Comparison of ENCODE assay signal across 12 mouse cellular contexts in the genomic region with DNA sequence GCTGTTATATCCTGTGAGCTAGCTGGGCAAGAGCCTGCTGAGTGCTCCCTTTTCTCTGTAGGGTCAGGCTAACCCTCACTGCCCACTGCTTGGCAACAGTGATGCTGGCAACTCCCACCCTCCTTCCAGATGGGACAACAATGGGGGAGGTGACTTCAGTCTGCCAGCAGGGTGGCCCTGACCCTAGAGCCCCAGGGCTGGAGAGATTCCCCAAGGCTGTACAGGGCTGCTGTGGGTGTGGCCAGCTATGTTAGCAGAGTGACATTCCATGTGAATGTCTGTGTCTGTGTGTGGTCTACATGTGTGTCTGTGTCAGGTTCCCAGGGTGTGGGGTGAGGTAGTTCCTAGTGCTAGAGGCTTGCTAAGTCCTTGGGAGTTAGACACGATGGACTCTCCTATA. TPM values are rescaled to one million over a fixed set of nuclear protein-coding genes. Genes with fewer than 3 reads are reported as not detected.
DNase-seq lines count a peak whose midpoint lies in the region; ATAC-seq and TF ChIP-seq lines count a peak whose summit lies in the region.
"Had no signal": no experiment of that assay in that cellular context is flagged by ENCODE, and none has a peak within 500 bp of the region (broad histone marks: within the 10 kb centered on the region; RNA-seq: fewer than 3 reads in every experiment).

No protein-coding gene starts in this region.

- peak; percentile 45 to 79 for DNase-seq in adrenal gland, adult (ENCODE audit: inconsistent age in 2 of 2, low spot score in 1 of 2)
- no peak for DNase-seq in adrenal gland, adult 8-10 months
- peak; percentile 43 for DNase-seq in kidney, postnatal 0 days (ENCODE audit: low spot score)
- DNase-seq in kidney, postnatal 10 days, result no peak
- peak; percentile 23 for DNase-seq in lung, postnatal 25 days (ENCODE audit: low spot score)
- DNase-seq in layer of hippocampus, adult 18-20 months (ENCODE audit: low spot score in 2 of 2), result no peak
- DNase-seq: midbrain, embryonic 14.5 days had no signal

- peak; percentile 48; the same call in 1 of the 2 replicates for ATAC-seq in kidney, postnatal 0 days (replicated peaks; ENCODE audit: low FRiP score, low read depth)
- ATAC-seq in forebrain, embryonic 15.5 days (replicated peaks), result no peak
- ATAC-seq: intestine, embryonic 16.5 days had no signal

- no peaks in the 10 kb centered on the region for H3K36me3 ChIP-seq in kidney, postnatal 0 days (ENCODE audit: insufficient read depth, low read length)
- H3K36me3 ChIP-seq in forebrain, embryonic 15.5 days, result no peaks in the 10 kb centered on the region

- no peaks in the 10 kb centered on the region for H3K9me3 ChIP-seq in kidney, postnatal 0 days (replicated peaks; ENCODE audit: low read length)
- H3K9me3 ChIP-seq in forebrain, embryonic 15.5 days, result no peaks in the 10 kb centered on the region

- no peak for TF ChIP-seq CTCF in kidney, postnatal 0 days (IDR thresholded peaks at IDR 0.05; ENCODE audit: low read depth)

- no peak overlapping the region for H3K4me2 ChIP-seq in kidney, postnatal 0 days (ENCODE audit: low read length)
- no peak overlapping the region for H3K4me2 ChIP-seq in forebrain, embryonic 15.5 days (replicated peaks)

- WGBS in kidney, postnatal 0 days, result 54% methylated on average over 1 of the region's 1 CpGs
- WGBS in forebrain, embryonic 15.5 days, result 58% methylated on average over 1 of the region's 1 CpGs

- peaks cover 34% of the 10 kb centered on the region for H3K27me3 ChIP-seq in kidney, postnatal 0 days (ENCODE audit: insufficient read depth, low read length)
- peaks cover 60% of the 10 kb centered on the region for H3K27me3 ChIP-seq in forebrain, embryonic 15.5 days

- no peak overlapping the region for H3K27ac ChIP-seq in kidney, postnatal 0 days
- H3K27ac ChIP-seq in brown adipose tissue, adult 24 weeks (replicated peaks; ENCODE audit: low read depth, low read length), result peak overlapping the region; percentile 89
- no peak overlapping the region for H3K27ac ChIP-seq in forebrain, embryonic 15.5 days (replicated peaks)

- H3K9ac ChIP-seq in kidney, postnatal 0 days (ENCODE audit: low read depth, low read length), result no peak overlapping the region
- H3K9ac ChIP-seq in forebrain, embryonic 15.5 days (replicated peaks), result no peak overlapping the region

- peaks cover 21% of the 10 kb centered on the region for H3K4me1 ChIP-seq in kidney, postnatal 0 days (replicated peaks; ENCODE audit: insufficient read depth, low read length)
- H3K4me1 ChIP-seq in brown adipose tissue, adult 24 weeks (ENCODE audit: control insufficient read depth, insufficient read depth, insufficient read length, low read length), result peaks cover 29% of the 10 kb centered on the region
- H3K4me1 ChIP-seq in forebrain, embryonic 15.5 days, result peaks cover 25% of the 10 kb centered on the region

- H3K4me3 ChIP-seq in kidney, postnatal 0 days (replicated peaks; ENCODE audit: low read depth, low read length), result no peak overlapping the region
- peak overlapping the region; percentile 1; the same call in 1 of the 2 replicates for H3K4me3 ChIP-seq in brown adipose tissue, adult 24 weeks (ENCODE audit: insufficient read depth, low read depth, low read length)
- no peak overlapping the region for H3K4me3 ChIP-seq in forebrain, embryonic 15.5 days

RNA-seq across cellular contexts. Expression of a gene that starts 2.1 kb away (rescaled TPM):
- 10 to 100 TPM; 19.1 to 36.7 (median 32.9) TPM for total RNA-seq in adrenal gland, adult 8-10 months (2022)
- polyA plus RNA-seq in kidney, postnatal 0 days (2015; fragmentation: Nextera tagmentation; extraction: Ambion mirVana), result 56.6 and 62.2 TPM in 2 replicates
- 12.8 and 22.2 TPM in 2 replicates for polyA plus RNA-seq in brown adipose tissue, adult 24 weeks (2012; ENCODE audit: insufficient read depth, insufficient read length, missing spikeins)
- total RNA-seq in layer of hippocampus, adult 18-20 months (2021), result 10 to 100 TPM; 11.3 to 12.6 TPM
- polyA plus RNA-seq in forebrain, embryonic 15.5 days (2015; fragmentation: Nextera tagmentation; extraction: Ambion mirVana), result 12.9 and 14.7 TPM in 2 replicates

RNA-seq across cellular contexts. Expression of a gene that starts 6.6 kb away (rescaled TPM):
- 10 to 100 TPM in 2 of 4 experiments, 1 to 10 TPM in 2; 6.6 to 16.4 (median 11.4) TPM for total RNA-seq in adrenal gland, adult 8-10 months (2022)
- polyA plus RNA-seq in kidney, postnatal 0 days (2015; fragmentation: Nextera tagmentation; extraction: Ambion mirVana), result 22.6 and 23.4 TPM in 2 replicates
- polyA plus RNA-seq in brown adipose tissue, adult 24 weeks (2012; ENCODE audit: insufficient read depth, insufficient read length, missing spikeins), result 3.2 and 3.4 TPM in 2 replicates
- 10 to 100 TPM; 48.3 to 55.1 TPM for total RNA-seq in layer of hippocampus, adult 18-20 months (2021)
- 44.8 and 51.4 TPM in 2 replicates for polyA plus RNA-seq in forebrain, embryonic 15.5 days (2015; fragmentation: Nextera tagmentation; extraction: Ambion mirVana)

RNA-seq across cellular contexts. Expression of a gene that starts 16.7 kb away (rescaled TPM):
- total RNA-seq in adrenal gland, adult 8-10 months (2022), result under 1 TPM in 1 of 4 experiments, not detected in 3; 0.38 TPM
- not detected in 2 replicates for polyA plus RNA-seq in kidney, postnatal 0 days (2015; fragmentation: Nextera tagmentation; extraction: Ambion mirVana)
- not detected in 2 replicates for polyA plus RNA-seq in brown adipose tissue, adult 24 weeks (2012; ENCODE audit: insufficient read depth, insufficient read length, missing spikeins)
- 1 to 10 TPM in 1 of 2 experiments, under 1 TPM in 1; 0.91 to 2.1 TPM for total RNA-seq in layer of hippocampus, adult 18-20 months (2021)
- 0.26 TPM in 1 of 2 replicates, not detected in the other for polyA plus RNA-seq in forebrain, embryonic 15.5 days (2015; fragmentation: Nextera tagmentation; extraction: Ambion mirVana)
- polyA plus RNA-seq: midbrain, embryonic 14.5 days had no signal

RNA-seq across cellular contexts. Expression of a gene that starts 20.3 kb away (rescaled TPM):
- total RNA-seq in adrenal gland, adult 8-10 months (2022), result 10 to 100 TPM; 23.7 to 26.0 (median 25.3) TPM
- 38.9 and 41.7 TPM in 2 replicates for polyA plus RNA-seq in kidney, postnatal 0 days (2015; fragmentation: Nextera tagmentation; extraction: Ambion mirVana)
- 27.0 and 27.9 TPM in 2 replicates for polyA plus RNA-seq in brown adipose tissue, adult 24 weeks (2012; ENCODE audit: insufficient read depth, insufficient read length, missing spikeins)
- 10 to 100 TPM; 41.7 to 47.2 TPM for total RNA-seq in layer of hippocampus, adult 18-20 months (2021)
- polyA plus RNA-seq in forebrain, embryonic 15.5 days (2015; fragmentation: Nextera tagmentation; extraction: Ambion mirVana), result 49.1 and 49.7 TPM in 2 replicates

RNA-seq across cellular contexts. Expression of a gene that starts 24.7 kb away (rescaled TPM):
- total RNA-seq in adrenal gland, adult 8-10 months (2022), result not detected
- polyA plus RNA-seq in kidney, postnatal 0 days (2015; fragmentation: Nextera tagmentation; extraction: Ambion mirVana), result not detected in 2 replicates
- not detected in 2 replicates for polyA plus RNA-seq in brown adipose tissue, adult 24 weeks (2012; ENCODE audit: insufficient read depth, insufficient read length, missing spikeins)
- not detected for total RNA-seq in layer of hippocampus, adult 18-20 months (2021)
- not detected in 2 replicates for polyA plus RNA-seq in forebrain, embryonic 15.5 days (2015; fragmentation: Nextera tagmentation; extraction: Ambion mirVana)
- total RNA-seq: gastrocnemius, postnatal 4 days had no signal
- polyA plus RNA-seq: intestine, embryonic 16.5 days; limb, embryonic 14.5 days; midbrain, embryonic 14.5 days had no signal

Comparison
In these comparisons a context has a peak if more than half of its experiments do, and no peak if none do; other contexts are left out.
1. DNase-seq: peak in adrenal gland, adult (2 of 2), kidney, postnatal 0 days (single experiment) and lung, postnatal 25 days (single experiment); none in adrenal gland, adult 8-10 months (single experiment), kidney, postnatal 10 days (single experiment) and layer of hippocampus, adult 18-20 months (0 of 2).